Mouse (Mus musculus): ENCODE results near the gene Ccnd2.

DNA sequence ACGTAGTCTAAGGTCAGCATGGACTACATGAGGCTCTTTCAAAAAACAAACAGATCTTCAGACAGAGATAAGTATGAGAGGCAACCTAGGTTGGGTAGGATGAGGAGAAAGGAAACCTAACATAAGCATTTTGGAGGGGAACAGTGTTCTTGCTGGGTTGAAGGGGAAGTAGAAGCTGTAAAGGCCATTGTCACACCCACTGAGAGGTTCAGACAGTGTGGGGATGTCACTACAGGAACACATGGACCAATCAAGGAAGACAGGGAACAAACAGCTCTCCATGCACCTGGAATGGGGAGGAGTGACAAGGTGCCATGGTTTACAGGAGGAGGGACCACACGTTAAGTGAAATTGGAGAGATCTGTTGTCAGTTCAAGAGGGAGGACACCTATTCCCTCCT, 45.0 kb upstream of the Ccnd2 start:
- TF ChIP-seq CTCF (IDR thresholded peaks at IDR 0.05; ENCODE audit: insufficient read depth, low read length) (no peak), POLR2A (IDR thresholded peaks at IDR 0.05; ENCODE audit: borderline replicate concordance, extremely low read depth, low read depth, low read length) (no peak)

Measured in lung, adult 2 months (tissue).